Mouse (Mus musculus): ENCODE data around the gene Dnm2.

- TF ChIP-seq POLR2A (IDR thresholded peaks at IDR 0.05; ENCODE audit: borderline replicate concordance, insufficient read depth, low read length) (no peak), CTCF (IDR thresholded peaks at IDR 0.05; ENCODE audit: borderline replicate concordance, insufficient read depth, low read depth, low read length) (no peak)
These were observed 13.5 kb downstream of the Dnm2 start for GRCm38 (mm10) chr9:21438219-21438618.
